Mouse (Mus musculus) urinary bladder, adult 2 months (tissue): ENCODE data around the gene Gramd1b. TPM values are rescaled to one million over a fixed set of nuclear protein-coding genes. Genes with fewer than 3 reads are reported as not detected.

ENCODE experiments used
- DNase-seq: peaks from one replicate; pipeline ENCODE4 v3.0.0; 2022; ENCODE audit warnings: low spot score
- polyA plus RNA-seq: library from polyadenylated mRNA; depleted of rRNA; stranded (reverse); fragments of >200 nt; gene quantifications from 2 replicates; pipeline ENCODE4 v1.2.3, GENCODE M21; 2012

The Gramd1b gene
- polyA plus RNA-seq, 1 experiment, result 5.9 TPM

DNA sequence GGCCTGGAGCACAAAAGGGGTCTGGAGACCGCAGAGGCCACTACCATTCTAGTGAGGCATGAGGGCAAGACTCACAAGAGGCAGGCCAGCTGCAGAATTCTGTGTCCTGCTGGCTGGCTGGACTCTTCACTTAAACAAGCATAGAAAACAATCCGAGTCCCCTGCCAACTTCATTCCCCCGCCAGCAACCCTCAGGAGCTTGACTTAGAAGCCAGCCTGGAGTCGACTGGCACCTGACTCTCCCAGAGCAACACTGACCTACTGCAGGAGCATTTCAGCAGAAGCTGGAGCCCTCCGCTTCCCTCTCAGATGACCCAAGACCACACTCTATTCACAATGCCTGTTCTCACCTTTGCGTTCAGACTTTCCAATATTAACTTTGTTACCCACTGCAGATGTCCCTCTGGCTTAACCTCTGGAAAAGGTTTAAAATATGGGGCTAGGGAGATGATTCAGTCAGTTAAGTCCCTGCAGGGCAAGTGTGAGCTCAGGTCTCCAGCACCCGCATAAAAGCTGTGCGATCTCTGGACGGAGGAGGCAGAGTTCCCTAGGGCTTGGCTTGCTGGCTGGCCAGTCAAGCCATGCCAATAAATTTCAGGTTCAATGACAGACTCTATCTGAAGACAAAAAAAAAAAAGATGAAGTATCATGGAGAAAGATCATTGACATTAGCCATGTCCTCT, 104.8 kb downstream of the Gramd1b start:
- DNase-seq, result no peak

DNA sequence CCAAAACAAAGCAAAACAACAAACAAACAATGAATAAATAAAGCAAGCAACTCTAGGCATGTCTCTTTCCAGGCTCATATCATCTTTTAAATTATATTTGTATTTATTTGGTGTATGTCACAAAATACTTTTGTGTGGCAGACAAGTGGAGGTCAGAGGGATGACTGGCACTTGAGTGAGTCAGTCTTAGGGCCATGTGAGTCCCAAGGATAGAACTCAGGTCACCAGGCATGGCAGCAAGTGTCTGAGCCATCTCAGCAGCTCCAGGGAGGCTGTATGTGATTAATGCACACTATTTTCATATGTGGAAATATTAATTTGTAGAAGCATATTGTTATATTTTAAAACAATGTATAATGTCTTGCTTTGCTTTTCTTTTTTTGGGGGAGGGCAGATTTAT, 106.3 kb downstream of the Gramd1b start:
- DNase-seq, result no peak

DNA sequence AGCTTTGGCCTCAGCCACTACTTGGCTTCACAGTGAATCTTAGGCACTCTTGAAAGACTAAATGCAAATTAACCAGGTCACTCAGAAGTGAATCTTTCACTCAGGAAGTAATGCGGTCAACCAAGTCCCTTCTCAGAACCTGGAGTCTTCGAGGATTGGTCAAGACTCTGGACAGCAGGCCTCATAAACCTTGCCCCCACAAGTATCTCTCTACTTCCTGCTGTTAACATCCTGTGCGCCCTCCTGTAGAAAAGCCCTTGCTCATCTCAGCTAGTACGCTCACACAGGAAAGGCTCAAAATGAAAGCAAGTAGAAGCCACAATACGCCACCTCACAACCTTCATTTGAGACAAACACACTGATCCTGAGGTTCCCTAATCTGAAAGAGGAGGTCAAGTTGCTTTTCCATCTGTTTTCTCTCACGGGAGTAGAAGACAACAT, 107.7 kb downstream of the Gramd1b start:
- DNase-seq, result no peak

DNA sequence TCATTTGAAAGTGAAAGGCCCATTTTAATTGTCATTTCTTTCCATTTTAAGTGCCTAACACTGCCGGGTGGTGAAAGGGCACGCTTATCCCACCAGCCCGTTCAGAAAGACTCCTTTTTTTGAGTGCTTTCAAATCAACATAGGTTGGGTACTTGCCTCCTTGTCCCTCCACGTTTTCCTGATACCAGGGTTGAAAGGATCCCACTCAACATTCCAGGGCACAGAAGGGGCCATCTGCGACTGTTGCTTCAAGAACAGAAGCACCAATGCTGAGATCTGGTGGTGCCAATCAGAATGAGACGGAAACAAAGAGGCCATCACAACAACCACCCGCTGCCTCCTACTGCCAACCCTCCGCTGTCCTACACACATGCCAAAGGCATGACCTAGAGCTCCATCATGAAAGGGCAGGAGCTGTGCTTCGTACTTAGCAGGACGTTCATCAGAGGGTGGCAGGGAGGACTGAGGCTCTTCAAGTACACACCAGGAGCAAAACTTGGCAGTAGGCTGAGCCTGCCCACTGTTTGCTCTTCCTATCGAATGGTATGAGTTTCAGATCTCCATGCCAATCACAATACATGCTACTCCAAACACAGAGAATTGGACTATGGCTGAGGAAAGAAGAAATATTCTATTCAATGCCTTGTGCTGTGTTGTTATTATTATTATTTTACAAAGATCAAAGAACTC, 108.7 kb downstream of the Gramd1b start:
- no peak for DNase-seq

DNA sequence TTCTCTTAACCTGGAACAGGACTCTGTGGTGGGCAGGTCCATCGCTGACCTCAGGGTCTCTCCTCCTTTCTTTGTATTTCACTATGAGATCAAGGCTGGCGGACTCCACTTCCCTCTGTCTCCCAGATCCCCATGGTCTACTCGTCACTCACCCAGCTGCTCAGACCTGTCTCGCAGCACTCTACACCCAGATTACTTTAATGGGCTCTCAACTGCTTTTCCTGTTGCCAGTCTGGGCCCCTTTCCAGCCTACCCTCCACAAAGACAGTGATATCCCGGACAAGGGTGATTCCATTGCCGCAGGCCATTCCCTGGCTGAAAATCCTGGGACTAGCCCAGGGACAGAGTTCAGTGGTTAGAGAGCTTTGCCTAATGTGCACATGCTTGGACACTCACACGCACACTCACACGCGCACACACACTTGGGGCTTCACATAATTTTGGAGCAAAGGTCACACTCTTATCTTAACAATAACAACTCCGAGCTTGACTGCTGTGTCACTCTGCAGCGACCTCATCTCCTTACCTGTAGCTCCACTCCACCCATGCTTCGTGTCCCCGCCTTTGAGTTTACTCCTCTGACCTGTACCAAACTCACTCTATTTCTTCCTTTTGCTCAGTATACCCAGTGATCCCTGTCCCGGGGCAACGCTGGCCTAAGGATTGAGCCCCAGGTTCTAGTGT, 110.4 kb downstream of the Gramd1b start:
- no peak for DNase-seq

GRCm38 (mm10) chr9:40418803-40419202, 112.4 kb downstream of the Gramd1b start:
- no peak for DNase-seq

- DNase-seq, result no peak
These were observed 115.0 kb downstream of the Gramd1b start for GRCm38 (mm10) chr9:40416150-40416549.

- no peak for DNase-seq
These were observed 116.0 kb downstream of the Gramd1b start for GRCm38 (mm10) chr9:40414904-40415766.

DNA sequence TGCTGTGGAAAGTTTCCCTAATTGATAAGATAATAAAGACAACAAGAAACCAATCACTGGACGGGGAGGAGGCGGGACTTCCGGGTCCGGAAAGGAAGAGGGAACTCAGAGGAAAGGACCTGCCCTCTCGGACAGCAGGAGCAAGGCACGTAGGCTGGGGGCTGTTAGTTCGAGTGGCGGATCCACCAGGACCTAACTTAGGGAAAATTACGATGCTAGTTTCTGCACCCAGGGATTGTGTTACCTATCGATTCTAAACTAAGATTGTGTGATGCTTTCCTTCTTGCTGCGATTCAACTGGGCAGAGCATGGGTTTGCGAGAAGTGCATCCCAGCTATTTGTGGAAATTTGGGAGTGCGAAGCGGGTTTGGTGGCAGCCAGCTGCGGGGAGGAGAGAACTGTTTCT, 116.7 kb downstream of the Gramd1b start:
- DNase-seq, result peak; percentile 53

DNA sequence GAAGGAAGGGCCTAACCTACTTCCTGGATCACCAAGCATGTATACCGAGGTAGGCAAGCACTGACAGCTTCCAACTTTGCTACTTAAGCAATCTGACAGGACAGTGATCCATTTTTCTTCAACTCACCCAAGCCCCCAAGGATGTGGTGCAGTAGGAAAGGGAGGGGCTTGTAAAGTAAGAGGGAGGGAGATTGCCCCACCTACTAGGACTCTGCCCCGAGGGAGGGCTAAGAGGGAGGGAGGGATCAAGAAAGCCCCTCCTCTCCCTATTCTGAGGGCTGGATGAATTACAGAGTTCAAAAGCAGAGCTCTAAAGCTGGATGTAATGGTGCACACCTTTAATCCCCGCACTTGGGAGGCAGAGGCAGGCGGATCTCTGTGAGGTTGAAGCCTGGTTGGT, 117.6 kb downstream of the Gramd1b start:
- DNase-seq, result no peak

- DNase-seq, result no peak
These were observed 118.3 kb downstream of the Gramd1b start for GRCm38 (mm10) chr9:40412931-40413330.

- no peak for DNase-seq
These were observed 118.9 kb downstream of the Gramd1b start for GRCm38 (mm10) chr9:40412246-40412645.

DNA sequence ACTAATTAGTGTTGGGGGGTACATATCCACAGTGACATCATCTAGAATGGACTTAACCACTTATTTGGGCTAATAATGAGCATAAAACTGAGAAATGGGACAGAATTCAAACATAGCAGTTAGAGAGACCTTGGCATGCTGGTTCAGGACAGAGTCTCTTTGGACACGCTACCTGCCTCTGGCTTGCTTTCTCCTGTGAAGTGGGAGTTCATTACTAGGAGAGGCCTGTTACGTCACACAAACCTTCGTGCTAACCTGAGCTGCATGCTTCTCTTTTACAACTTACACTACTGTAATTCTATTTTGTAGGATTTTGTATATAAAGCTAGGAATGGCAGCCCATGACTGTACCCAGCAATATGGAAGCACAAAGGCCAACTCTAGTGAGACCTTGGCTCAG, 120.3 kb downstream of the Gramd1b start:
- DNase-seq, result no peak

GRCm38 (mm10) chr9:40409071-40409470, 122.1 kb downstream of the Gramd1b start:
- no peak for DNase-seq

DNA sequence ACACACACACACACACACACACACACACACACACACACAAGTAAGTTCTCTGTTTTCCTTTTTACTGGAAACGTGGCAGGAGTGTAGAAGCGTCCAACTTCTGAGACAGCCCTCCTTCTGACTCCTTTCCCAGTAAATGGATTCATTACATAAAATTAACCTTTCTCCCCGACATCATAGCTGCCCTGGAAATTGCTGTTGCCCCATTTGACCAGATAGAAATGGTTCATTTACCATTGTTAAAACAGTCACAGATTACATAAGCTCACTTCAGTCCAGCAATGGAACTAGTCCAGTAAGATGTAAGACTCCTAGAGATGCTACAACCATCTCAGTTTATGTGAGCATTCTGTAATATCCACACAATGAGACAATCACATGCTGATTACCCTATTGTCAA, 122.8 kb downstream of the Gramd1b start:
- DNase-seq, result no peak

DNA sequence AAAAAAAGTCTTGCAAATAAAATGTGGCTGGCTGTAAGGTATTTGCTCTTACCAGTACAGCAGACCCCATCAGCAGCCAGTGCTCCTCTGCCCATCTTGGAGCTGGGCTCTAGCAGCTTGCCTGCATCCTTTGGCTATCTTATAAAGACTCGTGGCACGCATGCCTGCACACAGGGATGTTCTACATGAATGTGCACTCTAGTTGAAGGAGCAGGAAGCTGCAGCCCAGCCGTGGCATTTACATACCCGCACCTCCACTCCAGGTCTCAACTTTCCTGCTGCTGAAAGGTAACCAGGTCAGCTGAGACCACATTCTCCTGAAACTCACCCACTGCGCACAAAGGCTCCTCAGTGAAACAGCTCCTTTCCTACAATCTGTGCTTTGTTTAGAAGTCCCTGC, 123.3 kb downstream of the Gramd1b start:
- DNase-seq, result no peak

GRCm38 (mm10) chr9:40405804-40406203, 125.4 kb downstream of the Gramd1b start:
- DNase-seq, result no peak

- DNase-seq, result no peak
These were observed 125.9 kb downstream of the Gramd1b start for GRCm38 (mm10) chr9:40405263-40405662.

DNA sequence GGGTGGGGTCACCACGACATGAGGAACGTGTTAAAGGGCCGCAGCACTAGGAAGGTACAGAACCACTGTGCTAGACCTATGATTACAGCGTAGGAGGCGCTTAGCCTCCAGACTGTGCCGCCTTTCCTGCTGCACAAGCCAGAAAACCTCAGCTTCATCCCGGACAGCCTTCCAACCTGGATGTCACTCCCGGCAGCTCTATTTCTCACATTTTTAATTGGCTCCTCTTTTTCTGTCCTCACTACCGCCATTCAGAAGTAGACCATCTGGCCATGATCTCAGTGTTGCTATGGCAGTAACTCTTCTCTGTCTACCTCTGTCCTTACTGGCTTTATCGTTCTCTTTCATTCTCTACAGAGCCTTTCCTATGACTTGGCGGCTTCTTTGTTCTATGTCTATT, 126.5 kb downstream of the Gramd1b start:
- DNase-seq, result no peak

DNA sequence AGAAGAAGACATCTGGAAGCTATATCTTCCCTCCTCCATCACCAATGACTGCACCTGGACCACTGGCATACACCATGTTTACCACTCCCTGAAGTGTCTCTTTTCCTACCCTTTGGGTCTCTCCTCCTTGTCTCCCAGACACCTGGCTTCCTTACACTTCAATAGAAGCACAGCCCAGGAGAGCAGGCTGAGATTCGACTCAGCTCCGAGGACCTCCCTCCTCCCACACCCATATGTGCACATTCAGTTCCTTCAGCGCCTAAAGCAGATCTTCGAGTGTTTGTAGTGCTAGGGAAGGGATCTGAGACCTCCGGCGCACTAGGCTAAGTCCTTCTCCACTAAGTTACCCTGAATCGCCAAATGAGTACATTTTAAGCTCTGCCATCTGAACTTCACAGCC, 127.4 kb downstream of the Gramd1b start:
- DNase-seq, result no peak

- DNase-seq, result no peak
These were observed 129.4 kb downstream of the Gramd1b start for GRCm38 (mm10) chr9:40401818-40402217.

GRCm38 (mm10) chr9:40400854-40401253, 130.3 kb downstream of the Gramd1b start:
- DNase-seq, result no peak
